Mouse (Mus musculus) neural tube, embryonic 11.5 days (tissue): ENCODE data around the gene Gm17087. TPM values are rescaled to one million over a fixed set of nuclear protein-coding genes. Genes with fewer than 3 reads are reported as not detected.

Experiments used
- ATAC-seq: fragments of 200-750 bp; cut with Nextera tagmentation; 2 replicates; pipeline ENCODE4 v1.8.0; 2017; ENCODE audit warnings: moderate number of reproducible peaks, mild to moderate bottlenecking, moderate TSS enrichment, moderate library complexity; ENCODE audit not compliant: insufficient read depth, low FRiP score, low TSS enrichment
- DNase-seq: peaks from one replicate; pipeline ENCODE4 v3.0.0-alpha.2; 2015; ENCODE audit warnings: low spot score
- H3K27ac ChIP-seq: fragments of 300-500 bp; sonication (generic); 2 replicates; pipeline ENCODE4 v1.5.1; 2014; ENCODE audit warnings: low read depth, mild to moderate bottlenecking, low read length
- H3K27me3 ChIP-seq: fragments of 300-500 bp; sonication (generic); 2 replicates; pipeline ENCODE4 v1.6.1; 2014; ENCODE audit warnings: mild to moderate bottlenecking, low read length, mixed read lengths; ENCODE audit not compliant: control insufficient read depth, insufficient read depth
- H3K36me3 ChIP-seq: fragments of 300-500 bp; sonication (generic); 2 replicates; pipeline ENCODE4 v1.6.1; 2014; ENCODE audit warnings: mild to moderate bottlenecking, low read length, moderate library complexity, mixed read lengths; ENCODE audit not compliant: control insufficient read depth, insufficient read depth
- H3K4me1 ChIP-seq: fragments of 300-500 bp; sonication (generic); 2 replicates; pipeline ENCODE4 v1.6.1; 2014; ENCODE audit warnings: low read length, mixed read lengths; ENCODE audit not compliant: control insufficient read depth, insufficient read depth
- H3K4me2 ChIP-seq: fragments of 300-500 bp; sonication (generic); 2 replicates; pipeline ENCODE4 v1.6.1; 2014; ENCODE audit warnings: low read depth, mild to moderate bottlenecking, moderate library complexity
- H3K4me3 ChIP-seq: fragments of 300-500 bp; sonication (generic); 2 replicates; pipeline ENCODE4 v1.5.1; 2014; ENCODE audit warnings: low read depth, low read length
- H3K9ac ChIP-seq: fragments of 300-500 bp; sonication (generic); 2 replicates; pipeline ENCODE4 v1.6.1; 2014; ENCODE audit warnings: mild to moderate bottlenecking, low read length
- H3K9me3 ChIP-seq: fragments of 300-500 bp; sonication (generic); 2 replicates; pipeline ENCODE4 v1.6.1; 2016; ENCODE audit warnings: low read length; ENCODE audit not compliant: control insufficient read depth
- WGBS: fragments of 180-500 bp; shearing (Covaris S2); extraction: QIAGEN DNeasy Blood & Tissue Kit; methylation state at CpG from one replicate; pipeline ENCODE4 v1.1.7; 2014; 5-methylcytosine and 5-hydroxymethylcytosine counted together
- polyA plus RNA-seq: library from polyadenylated mRNA; unstranded; fragments of >200 nt; fragmentation: Nextera tagmentation; extraction: Ambion mirVana; gene quantifications from 2 replicates; pipeline ENCODE4 v1.2.1, GENCODE M21; 2014

The Gm17087 gene
- not detected in 2 replicates for polyA plus RNA-seq

DNA sequence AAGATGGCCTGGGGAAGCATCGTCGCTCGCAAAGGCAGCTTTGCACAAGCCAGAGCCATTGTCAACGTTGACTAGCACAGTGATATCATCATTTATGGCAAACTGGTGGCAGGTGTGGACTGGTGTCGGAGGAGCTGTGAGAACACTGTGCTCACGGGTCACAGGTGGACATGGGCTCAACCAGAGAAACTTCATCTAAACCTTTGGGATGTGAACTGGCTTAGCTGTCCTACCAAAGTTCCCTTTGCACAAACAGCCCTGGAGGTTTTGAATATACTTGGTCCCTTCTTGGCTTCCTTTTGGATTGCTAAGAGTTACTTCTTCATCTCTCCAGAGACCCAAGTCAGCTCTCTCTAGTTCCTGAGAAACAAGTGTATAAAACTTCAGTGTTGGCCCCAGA, at the start of gene Gm17087:
TSS of gene Gm17087 (minus strand) at position 101 of the 400 bp plus-strand sequence.
- WGBS: 90% methylated on average over 6 of the region's 6 CpGs
- no peaks in the 10 kb centered on the region for H3K9me3 ChIP-seq
- H3K27me3 ChIP-seq: no peaks in the 10 kb centered on the region
- no peaks in the 10 kb centered on the region for H3K4me1 ChIP-seq
- ATAC-seq (no peak), DNase-seq (no peak)
- H3K9ac ChIP-seq: no peak within 1 kb of the TSS
- H3K4me3 ChIP-seq: no peak within 1 kb of the TSS
- H3K36me3 ChIP-seq: no peaks in the 10 kb centered on the region
- H3K4me2 ChIP-seq: no peak within 1 kb of the TSS
- no peak within 1 kb of the TSS for H3K27ac ChIP-seq

DNA sequence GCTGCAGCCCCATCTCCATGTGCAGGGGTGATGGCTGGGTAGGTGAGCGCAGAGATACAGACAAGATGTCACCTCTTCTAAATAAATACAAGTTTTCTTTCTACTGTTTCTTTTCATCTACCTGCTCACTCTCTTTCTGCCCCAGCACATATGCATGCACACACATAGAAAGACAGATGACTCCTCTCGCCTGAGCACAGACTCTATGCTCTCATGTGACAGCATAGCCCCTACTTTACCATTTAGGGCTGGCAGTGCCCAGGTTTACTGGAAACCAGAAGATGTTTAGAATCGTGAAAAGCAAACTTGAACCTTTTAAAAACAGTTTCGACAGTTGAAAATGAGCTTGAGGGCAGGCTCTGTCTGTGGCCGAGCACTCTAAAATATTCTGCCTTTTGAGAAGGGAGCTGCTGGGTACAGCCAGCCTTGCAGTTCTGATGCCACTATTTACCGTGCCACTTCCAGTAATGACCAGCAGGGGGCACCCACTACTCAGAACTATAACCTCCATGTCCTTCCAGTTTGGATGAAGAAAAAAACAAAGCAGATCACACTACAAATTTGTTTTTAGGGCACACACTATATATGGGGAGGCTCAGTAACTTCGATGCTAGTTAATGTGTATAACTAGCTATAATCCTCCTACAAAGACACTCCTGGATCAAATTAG, 47.3 kb upstream of the Gm17087 start:
- Histone ChIP-seq H3K9me3 (no peaks in the 10 kb centered on the region), H3K4me1 (no peaks in the 10 kb centered on the region), H3K9ac (no peak overlapping the region), H3K4me2 (no peak overlapping the region), H3K36me3 (no peaks in the 10 kb centered on the region), H3K4me3 (no peak overlapping the region), H3K27me3 (no peaks in the 10 kb centered on the region), H3K27ac (no peak overlapping the region)
- DNase-seq: peak; percentile 84
- WGBS: 36% methylated on average over 7 of the region's 7 CpGs
- ATAC-seq: no peak; the same call in 1 of the 2 replicates

DNA sequence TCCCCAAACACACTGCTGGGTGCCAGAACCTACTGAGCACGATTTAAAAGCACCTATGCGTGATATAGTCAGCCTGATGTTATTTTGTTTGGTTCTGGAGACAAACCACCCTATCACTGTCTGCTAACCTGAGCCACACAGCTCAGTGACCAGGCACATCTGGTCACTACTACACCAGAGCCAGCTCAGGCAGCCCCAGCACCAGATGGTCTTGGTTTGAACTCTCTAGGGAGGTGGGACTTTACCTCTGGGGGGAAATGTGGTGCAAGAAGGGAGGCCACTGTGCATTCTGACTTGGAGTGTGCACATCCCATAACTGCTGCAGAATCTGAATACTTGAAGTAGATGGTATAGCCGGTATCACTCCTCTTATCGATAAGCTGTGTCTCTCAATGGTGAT, 45.2 kb upstream of the Gm17087 start:
- Histone ChIP-seq H3K4me1 (no peaks in the 10 kb centered on the region), H3K4me2 (no peak overlapping the region), H3K4me3 (no peak overlapping the region), H3K27ac (no peak overlapping the region), H3K27me3 (no peaks in the 10 kb centered on the region), H3K9me3 (no peaks in the 10 kb centered on the region), H3K9ac (no peak overlapping the region), H3K36me3 (no peaks in the 10 kb centered on the region)
- no peak for ATAC-seq
- 86% methylated on average over 4 of the region's 4 CpGs for WGBS
- DNase-seq: no peak

DNA sequence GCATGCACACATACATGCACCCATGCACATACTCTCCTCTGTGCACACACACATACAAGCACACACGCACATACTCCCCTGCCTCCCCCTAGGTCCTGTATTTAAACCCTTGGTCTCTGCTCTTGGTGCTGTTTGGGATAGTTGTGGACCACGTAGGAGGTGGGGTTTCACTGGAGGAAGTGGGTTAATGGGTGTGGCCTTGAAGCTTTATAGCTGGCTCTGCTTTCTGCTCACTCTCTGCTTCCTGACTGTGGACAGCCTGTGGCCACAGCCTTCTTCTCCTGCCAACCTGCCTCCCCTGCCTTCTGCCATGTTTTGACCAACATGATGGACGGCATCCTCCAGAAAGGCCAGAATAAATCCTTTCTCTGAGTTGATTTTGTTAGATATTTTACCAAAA, 39.9 kb upstream of the Gm17087 start:
- Histone ChIP-seq H3K4me2 (no peak overlapping the region), H3K27ac (no peak overlapping the region), H3K9ac (no peak overlapping the region), H3K4me1 (no peaks in the 10 kb centered on the region), H3K9me3 (no peaks in the 10 kb centered on the region), H3K4me3 (no peak overlapping the region), H3K27me3 (no peaks in the 10 kb centered on the region), H3K36me3 (no peaks in the 10 kb centered on the region)
- WGBS: 82% methylated on average over 3 of the region's 3 CpGs
- DNase-seq (no peak), ATAC-seq (no peak)

DNA sequence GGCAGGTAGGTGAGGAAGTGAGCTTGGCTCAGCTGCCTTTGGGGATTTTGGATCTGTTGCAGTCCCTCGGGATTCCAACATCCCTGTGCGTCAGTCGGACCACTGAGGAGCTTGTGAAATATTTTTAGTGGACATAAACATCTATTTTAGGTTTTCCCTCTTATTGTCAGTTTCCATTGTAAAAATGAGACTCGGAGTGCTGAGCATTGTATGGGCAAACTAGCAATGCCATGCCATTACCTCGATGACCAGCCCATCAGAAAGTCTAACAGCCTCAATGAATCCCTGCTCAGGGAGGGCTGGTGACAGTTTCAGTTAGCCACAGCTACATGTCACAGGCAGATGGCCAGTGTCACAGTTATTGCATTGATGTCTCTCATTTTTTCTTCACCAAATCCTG, 39.2 kb upstream of the Gm17087 start:
- DNase-seq (no peak), ATAC-seq (no peak)
- H3K27ac ChIP-seq: no peak overlapping the region
- WGBS: 91% methylated on average over 5 of the region's 5 CpGs
- no peaks in the 10 kb centered on the region for H3K27me3 ChIP-seq
- H3K36me3 ChIP-seq: no peaks in the 10 kb centered on the region
- no peaks in the 10 kb centered on the region for H3K9me3 ChIP-seq
- no peak overlapping the region for H3K4me3 ChIP-seq
- no peaks in the 10 kb centered on the region for H3K4me1 ChIP-seq
- no peak overlapping the region for H3K9ac ChIP-seq
- H3K4me2 ChIP-seq: no peak overlapping the region

DNA sequence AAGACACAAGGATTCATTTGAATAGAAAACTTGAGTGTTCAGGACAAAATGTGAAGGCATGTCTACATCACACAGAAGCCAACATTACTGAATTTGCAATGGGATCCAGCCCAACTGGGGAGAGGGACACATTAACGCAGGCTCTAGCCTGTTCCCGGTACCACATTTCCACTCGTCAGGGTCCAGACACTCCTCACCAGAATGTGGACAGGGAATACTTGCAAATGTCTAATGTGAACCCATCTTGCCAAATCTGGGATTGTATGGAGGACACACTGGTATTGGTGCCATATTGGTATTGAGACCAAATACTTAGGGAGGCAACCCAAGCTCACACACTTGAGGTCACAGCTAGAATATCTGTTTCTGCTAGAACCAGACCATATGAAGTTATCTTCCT, 36.2 kb upstream of the Gm17087 start:
- Histone ChIP-seq H3K4me2 (no peak overlapping the region), H3K27me3 (no peaks in the 10 kb centered on the region), H3K9ac (no peak overlapping the region), H3K4me3 (no peak overlapping the region), H3K9me3 (no peaks in the 10 kb centered on the region), H3K27ac (no peak overlapping the region), H3K36me3 (no peaks in the 10 kb centered on the region), H3K4me1 (no peaks in the 10 kb centered on the region)
- WGBS: 88% methylated on average over 3 of the region's 3 CpGs
- ATAC-seq (no peak), DNase-seq (no peak)

DNA sequence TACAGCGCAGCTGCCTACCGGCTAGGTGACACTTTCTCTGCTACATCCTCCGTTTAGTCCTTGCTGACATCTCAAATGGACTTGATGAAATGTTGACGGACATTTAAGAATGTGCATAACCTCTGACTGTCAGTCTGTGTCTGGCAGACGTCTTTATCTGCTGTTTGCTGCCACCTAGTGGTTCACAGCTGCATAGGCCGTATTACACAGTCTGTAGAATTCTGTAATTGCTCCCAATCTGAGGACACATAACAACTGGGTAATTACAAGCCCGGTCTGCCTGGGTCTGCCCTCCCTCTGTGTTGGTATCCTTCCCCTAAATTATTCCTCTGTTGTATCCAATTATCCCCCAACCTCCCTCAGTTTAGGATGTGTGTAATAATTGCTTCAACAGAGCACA, 31.0 kb upstream of the Gm17087 start:
- ATAC-seq: no peak

DNA sequence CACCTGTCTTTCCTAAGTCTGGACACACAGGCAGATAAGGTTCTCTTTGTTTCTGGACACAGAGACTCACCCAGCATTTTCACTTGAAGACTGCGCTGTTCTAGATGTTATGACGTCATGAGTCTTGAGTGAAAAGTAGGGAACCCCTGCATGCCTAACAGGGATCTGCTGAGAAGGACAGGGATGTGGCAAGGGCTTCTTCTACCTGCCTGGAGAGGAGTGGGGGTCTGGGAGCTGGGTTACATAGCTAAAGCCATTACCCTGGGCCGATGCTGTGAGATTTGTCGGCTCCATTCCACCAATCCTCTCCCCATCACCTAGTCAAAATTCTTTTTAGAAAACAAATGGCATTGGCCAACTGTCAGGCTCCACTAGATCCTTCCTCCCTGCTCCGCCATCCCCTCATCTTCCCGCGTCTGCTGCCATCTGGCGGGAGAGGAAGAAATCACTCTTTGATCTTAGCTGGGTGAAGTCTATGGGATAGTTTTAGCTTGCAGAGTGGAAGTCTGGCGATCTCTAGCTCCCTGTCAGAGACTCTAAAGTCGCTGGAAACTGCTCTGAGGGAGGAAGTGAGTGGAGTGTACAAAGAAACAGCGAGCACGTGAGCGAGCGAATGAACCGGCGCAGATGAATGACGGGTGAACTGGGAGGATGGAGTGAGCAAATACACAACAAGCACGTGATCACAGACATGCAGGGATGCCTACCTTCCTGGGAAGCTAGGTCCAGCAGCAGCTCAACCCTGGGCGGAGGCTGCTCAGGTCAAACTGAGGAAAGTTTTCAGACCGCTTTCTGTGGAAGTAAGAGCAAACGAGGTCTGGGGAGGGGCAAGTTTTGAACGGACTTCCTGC, 25.9 kb upstream of the Gm17087 start:
- no peaks in the 10 kb centered on the region for H3K27me3 ChIP-seq
- no peaks in the 10 kb centered on the region for H3K36me3 ChIP-seq
- no peaks in the 10 kb centered on the region for H3K4me1 ChIP-seq
- peak overlapping the region; percentile 5; the same call in 1 of the 2 replicates for H3K9ac ChIP-seq
- H3K4me2 ChIP-seq: peak overlapping the region; percentile 36
- DNase-seq (peak; percentile 82), ATAC-seq (no peak)
- 16% methylated on average over 22 of the region's 22 CpGs for WGBS
- no peaks in the 10 kb centered on the region for H3K9me3 ChIP-seq
- no peak overlapping the region for H3K4me3 ChIP-seq
- no peak overlapping the region for H3K27ac ChIP-seq

More for the DNA sequence above, 31.0 kb upstream of the Gm17087 start:
- Histone ChIP-seq H3K4me1 (no peaks in the 10 kb centered on the region), H3K27me3 (no peaks in the 10 kb centered on the region), H3K27ac (no peak overlapping the region), H3K4me2 (no peak overlapping the region), H3K4me3 (no peak overlapping the region), H3K36me3 (no peaks in the 10 kb centered on the region), H3K9ac (no peak overlapping the region), H3K9me3 (no peaks in the 10 kb centered on the region)
- peak; percentile 59 for DNase-seq
- 11% methylated on average over 7 of the region's 7 CpGs for WGBS

DNA sequence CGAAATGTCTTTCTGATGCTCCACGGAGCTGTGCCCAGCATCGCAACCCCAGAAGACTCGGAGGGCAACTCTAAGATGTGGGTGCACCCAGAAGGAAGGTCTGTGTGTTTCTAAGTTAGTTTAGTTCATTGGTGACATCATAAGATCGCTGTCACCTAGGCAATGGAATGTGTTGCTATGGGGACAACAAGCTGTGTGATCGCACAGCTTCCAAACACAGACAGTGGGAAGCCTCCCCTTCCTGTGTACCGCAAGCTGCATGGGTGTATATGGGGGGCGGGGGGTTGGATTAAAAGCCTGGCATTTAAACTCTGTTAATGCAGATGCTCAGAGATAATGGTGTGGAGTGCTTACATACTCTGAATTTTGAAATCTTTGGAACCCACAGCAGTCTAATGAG, 14.8 kb upstream of the Gm17087 start:
- WGBS: 80% methylated on average over 8 of the region's 8 CpGs

More for the DNA sequence above, 14.8 kb upstream of the Gm17087 start:
- Histone ChIP-seq H3K27me3 (no peaks in the 10 kb centered on the region), H3K4me2 (no peak overlapping the region), H3K27ac (no peak overlapping the region), H3K9ac (no peak overlapping the region), H3K9me3 (no peaks in the 10 kb centered on the region), H3K36me3 (no peaks in the 10 kb centered on the region), H3K4me1 (no peaks in the 10 kb centered on the region), H3K4me3 (no peak overlapping the region)
- ATAC-seq: no peak
- no peak for DNase-seq
